Mouse (Mus musculus) brown adipose tissue, adult 24 weeks (tissue): ENCODE measurements around the gene Wdr59. TPM values are rescaled to one million over a fixed set of nuclear protein-coding genes. Genes with fewer than 3 reads are reported as not detected.
A peak's percentile ranks its signal among the peaks of the same experiment; 100 is the strongest.
"Not testable (repeated sequence)": the region's sequence is repeated elsewhere in the genome, so short reads cannot be mapped to it uniquely, and the experiment has no call there.

Experiments used
- H3K27ac ChIP-seq: fragments of 200-500 bp; replicated peaks from 2 replicates; pipeline ENCODE4 v1.5.1; 2012; ENCODE audit warnings: low read depth, mild to moderate bottlenecking, low read length
- H3K4me1 ChIP-seq: fragments of 200-500 bp; 2 replicates; pipeline ENCODE4 v1.6.1; 2012; ENCODE audit warnings: low read length, mixed read lengths; ENCODE audit not compliant: control insufficient read depth, insufficient read depth, insufficient read length
- H3K4me3 ChIP-seq: fragments of 200-500 bp; 2 replicates; pipeline ENCODE4 v1.5.1; 2012; ENCODE audit warnings: low read depth, mild to moderate bottlenecking, low read length, moderate library complexity; ENCODE audit not compliant: insufficient read depth
- polyA plus RNA-seq: library from polyadenylated mRNA; stranded (reverse); fragments of >200 nt; gene quantifications from 2 replicates; pipeline ENCODE4 v1.2.4, GENCODE M21; 2012; ENCODE audit not compliant: missing spikeins, insufficient read depth, insufficient read length

The Wdr59 gene
- polyA plus RNA-seq, 1 experiment = 4.6 TPM

DNA sequence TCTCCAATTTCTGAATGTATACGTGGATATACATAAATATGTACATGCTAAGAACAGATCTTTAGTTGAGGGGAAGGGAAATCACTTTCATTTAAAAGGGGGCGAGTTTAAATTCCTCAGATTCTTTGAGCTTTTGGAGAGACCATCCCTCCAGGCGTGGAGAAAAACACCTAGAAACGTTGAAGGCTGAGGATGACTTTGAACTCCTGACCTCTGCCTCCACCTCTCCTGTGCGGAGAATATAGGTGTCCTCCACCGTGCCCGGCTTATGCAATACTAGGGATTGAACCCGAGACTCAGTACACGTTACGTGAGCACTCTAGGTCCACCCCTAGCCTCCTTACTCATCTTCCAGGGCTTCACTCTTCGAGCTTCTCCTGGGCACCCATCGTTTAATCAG is 9.3 kb upstream of the Wdr59 start:
- H3K4me1 ChIP-seq = no peaks in the 10 kb centered on the region
- no peak overlapping the region for H3K4me3 ChIP-seq
- H3K27ac ChIP-seq = no peak overlapping the region

DNA sequence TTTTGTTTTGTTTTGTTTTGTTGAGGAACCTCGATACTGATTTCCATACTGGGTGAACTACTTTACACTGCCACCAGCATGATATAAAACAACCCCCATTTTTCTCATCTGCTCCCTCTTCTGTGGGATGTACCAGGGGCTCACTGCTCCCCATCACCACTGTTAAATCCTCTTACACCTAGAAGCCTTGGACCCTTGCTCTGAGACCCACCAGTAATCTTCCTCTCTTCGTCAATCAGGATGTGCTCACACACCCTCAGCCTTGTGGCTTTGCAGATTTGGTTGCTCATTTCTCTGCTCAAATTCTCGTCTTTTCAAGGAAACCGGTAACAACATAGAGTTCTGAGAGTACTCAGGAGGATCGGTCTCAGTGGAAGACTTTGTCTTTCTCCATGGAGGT is 6.2 kb upstream of the Wdr59 start:
- no peak overlapping the region for H3K27ac ChIP-seq
- no peaks in the 10 kb centered on the region for H3K4me1 ChIP-seq
- no peak overlapping the region for H3K4me3 ChIP-seq

DNA sequence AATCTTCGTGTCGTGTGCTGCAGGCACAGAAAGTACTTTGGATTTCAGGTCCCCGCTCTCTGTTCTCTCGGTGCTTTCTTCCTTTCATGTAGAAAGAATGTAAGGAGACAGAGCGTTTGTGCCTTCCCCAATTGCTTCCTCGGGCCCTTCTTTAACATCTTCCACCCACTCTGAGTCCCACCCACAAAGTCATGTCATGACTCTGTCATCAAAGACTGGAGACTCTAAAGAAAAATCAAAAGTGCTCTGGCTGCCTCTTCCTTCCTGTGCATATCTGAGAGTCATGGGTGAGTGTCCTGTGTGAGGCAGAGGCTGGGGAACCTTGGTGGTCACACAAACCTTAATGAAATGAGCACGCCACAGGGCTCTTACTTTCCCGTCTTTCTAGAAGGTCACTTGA is 5.3 kb upstream of the Wdr59 start:
- Histone ChIP-seq H3K4me1 (no peaks in the 10 kb centered on the region), H3K27ac (no peak overlapping the region), H3K4me3 (no peak overlapping the region)

DNA sequence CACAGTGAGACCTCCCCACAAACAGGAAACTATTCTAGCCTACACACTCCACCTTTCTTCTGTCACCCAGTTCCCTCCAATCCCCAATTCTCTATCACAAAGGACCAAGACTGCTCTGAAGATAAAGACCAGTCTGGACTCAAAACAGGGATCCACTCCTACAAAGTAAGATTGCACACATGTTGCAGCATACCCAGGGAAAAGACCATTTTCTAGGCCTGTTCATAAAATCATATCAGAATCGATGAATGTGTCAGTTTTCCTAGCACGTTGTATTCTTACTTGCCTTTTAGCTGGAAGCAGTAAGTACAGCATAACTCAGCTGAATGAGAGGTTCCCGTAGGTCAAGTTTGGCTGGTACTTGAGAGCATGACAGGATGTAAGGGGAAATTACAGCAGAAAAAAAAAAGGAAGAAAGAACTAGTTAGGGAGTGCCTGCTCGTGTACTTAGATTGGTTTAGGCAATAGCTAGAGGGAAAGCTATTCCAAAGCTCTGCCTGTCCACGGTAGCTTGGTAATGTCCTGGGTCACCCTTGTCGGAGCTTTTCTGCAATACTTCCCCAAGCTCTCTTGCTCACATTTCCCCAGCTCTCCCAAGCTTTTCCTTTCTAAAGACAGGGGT is 4.6 kb upstream of the Wdr59 start:
- no peak overlapping the region for H3K27ac ChIP-seq
- no peaks in the 10 kb centered on the region for H3K4me1 ChIP-seq
- no peak overlapping the region for H3K4me3 ChIP-seq

DNA sequence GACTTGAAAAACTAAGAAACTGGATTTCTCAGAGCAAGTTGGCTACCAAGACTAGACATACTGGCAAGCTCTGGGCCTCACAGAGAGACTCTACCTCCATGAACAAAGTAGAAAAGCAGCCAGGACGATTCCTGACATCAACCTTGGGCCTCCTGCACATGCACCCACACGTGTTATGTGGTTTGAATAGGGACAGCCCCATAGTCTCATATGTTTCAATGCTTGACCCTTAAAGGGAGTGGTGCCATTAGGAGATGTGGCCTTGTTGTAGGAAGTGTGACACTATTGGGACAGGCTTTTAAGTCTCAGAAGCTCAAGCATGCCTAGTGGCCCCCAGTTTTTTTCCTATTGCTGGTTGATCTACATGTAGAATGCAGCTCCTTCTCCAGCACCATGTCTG is 4.4 kb downstream of the Wdr59 start:
- Histone ChIP-seq H3K4me3 (no peak overlapping the region), H3K27ac (no peak overlapping the region), H3K4me1 (no peaks in the 10 kb centered on the region)

DNA sequence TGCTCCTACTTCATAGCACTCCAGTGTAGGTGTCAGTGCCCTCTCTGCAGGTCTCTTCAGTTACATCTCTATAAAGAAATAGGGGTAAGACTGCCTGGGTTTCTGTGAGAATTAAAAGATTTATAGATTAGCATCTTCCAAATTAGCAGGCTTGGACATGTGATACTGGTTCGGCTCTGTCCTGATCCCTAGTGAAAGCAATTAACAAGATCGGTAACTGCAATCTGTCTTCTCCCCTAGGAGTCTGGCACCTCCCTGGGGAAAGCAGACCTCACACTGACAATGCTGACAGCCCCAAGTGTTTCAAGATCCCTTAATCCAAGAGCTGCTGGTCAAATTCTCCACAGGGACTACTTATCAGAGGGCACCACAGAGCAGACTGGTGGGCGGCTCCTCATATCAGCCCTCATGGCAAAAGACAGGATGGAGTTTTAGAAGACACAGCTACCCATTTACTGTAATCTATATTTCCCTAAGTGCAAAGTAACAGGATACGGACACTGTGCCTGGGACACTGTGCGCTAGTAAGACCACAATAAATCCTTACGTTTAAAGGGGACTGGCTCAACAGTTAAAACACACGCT is 5.3 kb downstream of the Wdr59 start:
- Histone ChIP-seq H3K4me3 (no peak overlapping the region), H3K27ac (no peak overlapping the region), H3K4me1 (no peaks in the 10 kb centered on the region)

DNA sequence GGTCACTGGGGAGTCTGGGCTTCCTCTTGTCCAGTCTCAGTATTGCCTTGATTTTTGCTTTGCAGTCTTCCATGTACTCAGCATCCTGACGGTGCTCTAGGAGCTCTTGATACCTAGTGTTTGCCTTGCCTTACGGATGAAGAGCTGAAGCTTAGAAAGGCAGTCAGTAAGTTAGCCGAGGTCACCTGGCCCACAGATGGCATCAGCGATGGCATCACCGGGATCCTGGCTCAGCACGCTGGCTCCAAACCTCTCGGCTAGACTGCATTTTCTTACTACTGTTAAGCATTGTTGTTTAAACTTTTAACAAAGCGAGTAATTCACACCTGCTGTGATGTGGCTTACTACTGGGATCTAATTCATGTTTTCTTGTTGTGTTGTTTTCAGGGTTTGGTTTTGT is 8.4 kb downstream of the Wdr59 start:
- H3K4me1 ChIP-seq = peaks cover 6% of the 10 kb centered on the region; the same call in 1 of the 2 replicates
- H3K4me3 ChIP-seq = no peak overlapping the region
- H3K27ac ChIP-seq = no peak overlapping the region

DNA sequence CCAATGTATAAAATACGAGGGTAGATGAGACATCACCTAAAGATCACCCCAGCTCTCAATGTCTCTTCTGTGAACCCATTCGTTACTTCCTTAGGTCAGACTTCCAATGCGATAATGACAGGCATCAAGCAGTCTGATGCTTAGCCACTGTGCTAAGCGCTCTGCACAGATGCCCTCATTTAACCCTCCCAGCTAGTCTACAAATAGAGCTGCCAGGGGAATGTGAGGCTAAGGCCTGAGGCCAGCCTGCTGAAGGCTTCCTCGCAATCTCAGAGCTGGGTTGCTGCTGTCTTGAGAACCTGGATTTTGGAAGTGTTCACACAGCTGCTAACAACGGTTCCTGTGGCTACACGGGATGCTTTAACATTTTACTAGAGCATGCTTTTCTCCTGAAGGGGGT is 9.0 kb downstream of the Wdr59 start:
- H3K27ac ChIP-seq = no peak overlapping the region
- peaks cover 6% of the 10 kb centered on the region; the same call in 1 of the 2 replicates for H3K4me1 ChIP-seq
- H3K4me3 ChIP-seq = no peak overlapping the region

DNA sequence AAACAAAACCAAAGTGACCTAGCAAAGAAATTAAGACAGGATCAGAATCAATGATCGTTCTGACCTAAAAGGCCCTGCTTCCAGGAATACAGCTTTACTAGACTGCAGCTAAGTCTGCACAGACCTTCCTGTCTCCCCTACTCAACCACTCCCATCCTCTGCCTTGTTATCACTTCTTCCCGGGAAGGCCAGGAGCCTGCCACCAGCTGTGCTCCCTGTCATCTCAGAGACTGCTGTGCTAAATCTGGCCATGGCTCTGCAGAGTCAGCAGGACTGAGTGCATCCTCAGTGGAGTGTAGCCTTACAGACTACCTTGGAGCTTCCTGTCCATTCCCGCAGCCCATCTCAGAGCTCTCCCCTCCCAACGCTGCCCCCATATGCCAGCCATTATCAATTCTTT is 11.5 kb downstream of the Wdr59 start:
- H3K4me3 ChIP-seq = no peak overlapping the region
- H3K27ac ChIP-seq = no peak overlapping the region
- H3K4me1 ChIP-seq = peaks cover 6% of the 10 kb centered on the region; the same call in 1 of the 2 replicates

DNA sequence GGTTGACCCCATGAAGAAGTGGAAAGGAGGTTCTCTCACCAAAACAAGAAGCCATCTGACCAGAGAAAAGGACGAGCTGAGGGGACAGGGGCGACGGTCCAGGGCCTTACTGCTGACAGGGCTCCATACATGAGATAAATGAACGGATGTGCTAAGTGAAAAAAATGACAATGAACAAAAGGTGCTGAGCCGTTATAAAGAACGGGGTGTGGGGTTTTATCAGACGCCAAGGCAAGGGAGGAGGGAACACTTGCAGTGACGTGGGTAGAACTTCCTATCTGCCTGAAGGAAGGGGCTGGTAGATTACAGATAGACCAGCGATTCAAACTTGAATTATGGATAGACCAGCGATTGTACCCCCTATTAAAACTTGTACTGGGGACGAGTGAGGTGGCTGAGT is 12.6 kb downstream of the Wdr59 start:
- peak overlapping the region; percentile 40 for H3K4me3 ChIP-seq
- H3K4me1 ChIP-seq = peaks cover 6% of the 10 kb centered on the region; the same call in 1 of the 2 replicates
- H3K27ac ChIP-seq = peak overlapping the region; percentile 63; the same call in 1 of the 2 replicates

DNA sequence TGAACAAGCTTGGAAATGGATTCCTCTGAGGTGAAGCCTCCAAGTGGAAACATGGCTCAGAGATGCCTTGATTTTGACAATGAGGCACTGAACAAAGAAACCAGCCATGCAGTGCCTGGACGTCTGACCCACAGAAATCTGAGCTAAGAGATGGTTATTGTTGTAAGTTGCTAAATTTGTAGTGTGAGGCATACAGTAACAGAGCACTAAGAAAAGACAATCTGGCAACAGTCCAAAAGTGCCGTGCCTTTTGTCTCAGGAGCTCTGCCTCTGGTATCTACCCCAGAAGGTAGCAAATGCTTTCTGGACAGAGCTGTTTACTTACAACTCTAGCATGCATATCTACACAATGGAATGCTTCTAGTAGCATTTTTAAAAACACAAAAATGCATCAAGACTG is 13.3 kb downstream of the Wdr59 start:
- Histone ChIP-seq H3K4me1 (peaks cover 6% of the 10 kb centered on the region; the same call in 1 of the 2 replicates), H3K4me3 (no peak overlapping the region), H3K27ac (0 out of 2 replicates have a peak overlapping the region, but pooled peaks have one; percentile 23)

DNA sequence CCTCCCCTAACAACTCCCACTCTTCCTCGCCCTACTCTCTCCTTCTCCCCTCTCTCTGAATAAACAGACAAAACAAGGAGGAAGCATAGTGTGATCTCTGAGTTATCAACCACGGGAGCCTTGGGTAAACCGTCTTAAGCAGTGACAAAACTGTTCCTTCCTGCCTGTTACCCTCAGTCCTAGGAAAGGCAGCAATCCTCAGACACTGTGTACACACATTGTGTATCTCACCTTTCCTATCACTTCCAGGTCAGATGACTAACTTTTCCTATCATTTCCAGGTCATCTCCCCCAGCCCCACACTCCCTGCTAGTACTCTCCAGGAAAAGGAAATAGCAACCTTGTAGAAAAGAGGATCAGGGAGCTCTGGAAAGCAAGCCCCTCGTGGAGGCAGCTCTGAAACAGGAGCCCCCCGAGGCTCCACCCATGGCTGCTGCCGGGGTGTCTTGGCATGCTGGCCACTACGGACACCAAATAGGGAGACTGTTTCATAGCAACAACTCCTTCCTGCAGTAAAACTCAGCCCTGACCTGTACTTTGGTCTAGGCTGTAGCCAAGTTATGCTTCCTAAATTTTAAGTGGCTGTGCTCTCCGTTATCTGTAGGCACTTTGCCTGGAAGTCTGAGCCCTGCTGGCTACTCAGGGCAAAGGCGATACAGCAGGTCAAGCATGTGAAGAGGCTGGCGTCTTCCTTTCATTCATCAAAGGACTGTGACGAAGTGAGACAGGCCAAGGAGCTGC is 20.0 kb downstream of the Wdr59 start:
- no peaks in the 10 kb centered on the region for H3K4me1 ChIP-seq
- no peak overlapping the region for H3K4me3 ChIP-seq
- H3K27ac ChIP-seq = no peak overlapping the region

DNA sequence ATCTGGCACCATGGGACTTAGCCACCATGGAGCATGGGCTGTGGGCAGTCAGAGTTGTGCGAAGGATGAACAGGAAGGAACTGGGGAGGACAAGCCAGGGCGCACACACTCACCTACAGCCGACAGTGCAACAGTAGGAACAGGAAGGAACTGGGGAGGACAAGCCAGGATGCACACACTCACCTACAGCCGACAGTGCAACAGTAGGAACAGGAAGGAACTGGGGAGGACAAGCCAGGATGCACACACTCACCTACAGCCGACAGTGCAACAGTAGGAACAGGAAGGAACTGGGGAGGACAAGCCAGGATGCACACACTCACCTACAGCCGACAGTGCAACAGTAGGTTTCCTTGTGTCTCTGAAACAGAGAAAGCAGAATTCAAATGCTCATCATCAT is 23.6 kb downstream of the Wdr59 start:
- peaks cover 22% of the 10 kb centered on the region for H3K4me1 ChIP-seq
- not testable (repeated sequence) for H3K4me3 ChIP-seq, H3K27ac ChIP-seq

DNA sequence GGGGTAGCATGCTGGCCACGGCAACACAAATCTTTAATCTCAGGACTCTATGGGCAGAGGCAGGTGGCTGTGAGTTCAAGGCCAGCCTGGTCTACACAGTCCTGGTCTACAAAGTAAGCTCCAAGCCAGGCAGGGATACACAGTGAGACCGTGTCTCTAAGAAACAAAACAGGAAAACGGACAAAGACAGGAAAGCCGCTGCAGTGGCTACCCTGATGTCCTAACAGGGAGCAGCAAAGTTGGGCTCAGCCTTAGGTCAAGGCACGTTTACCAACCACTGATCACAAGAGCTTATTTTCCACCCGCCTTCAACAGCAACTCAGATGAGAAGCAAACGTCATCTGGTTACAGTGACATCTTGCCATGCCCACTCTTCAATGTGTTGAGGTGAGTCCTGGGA is 25.6 kb downstream of the Wdr59 start:
- Histone ChIP-seq H3K27ac (peak overlapping the region; percentile 91), H3K4me3 (no peak overlapping the region), H3K4me1 (peaks cover 22% of the 10 kb centered on the region)

DNA sequence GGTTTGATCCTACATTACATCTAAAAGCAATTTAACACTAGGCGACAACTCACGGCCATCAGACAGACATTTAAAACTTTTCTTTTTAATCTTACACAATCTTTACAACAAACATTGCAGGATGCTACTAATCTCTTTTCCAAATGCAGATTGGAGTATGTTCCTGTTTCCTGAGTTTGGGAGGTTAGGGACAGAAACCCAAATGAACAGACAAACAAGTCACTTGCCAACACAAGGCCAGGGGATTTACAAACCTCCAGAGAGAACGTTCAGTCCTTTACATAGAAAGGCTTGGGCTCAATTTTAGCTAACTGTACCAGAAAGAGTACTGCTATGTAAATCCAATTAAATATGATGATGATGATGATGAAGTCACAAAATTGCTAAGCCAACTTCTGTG is 28.7 kb downstream of the Wdr59 start:
- H3K27ac ChIP-seq = peak overlapping the region; percentile 94
- H3K4me3 ChIP-seq = no peak overlapping the region
- peaks cover 22% of the 10 kb centered on the region for H3K4me1 ChIP-seq

DNA sequence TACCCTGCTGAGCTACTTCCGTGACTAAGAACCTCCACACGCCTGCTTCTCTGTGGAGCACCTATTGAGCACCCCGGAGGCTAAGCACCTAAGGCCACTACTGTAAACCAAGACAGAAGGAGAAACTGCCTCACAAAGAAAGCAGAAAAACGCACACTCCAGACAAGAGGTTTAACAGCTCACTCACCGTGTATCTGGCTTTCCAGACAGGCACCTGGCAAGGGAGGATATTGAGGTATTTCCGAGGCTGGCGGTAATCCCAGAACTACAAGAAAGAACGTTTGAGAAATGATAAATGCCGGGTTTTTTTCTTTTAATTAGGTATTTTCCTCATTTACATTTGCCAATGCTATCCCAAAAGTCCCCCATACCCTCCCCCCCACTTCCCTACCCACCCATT is 29.4 kb downstream of the Wdr59 start:
- Histone ChIP-seq H3K4me1 (peaks cover 22% of the 10 kb centered on the region), H3K4me3 (no peak overlapping the region), H3K27ac (peak overlapping the region; percentile 76)
